Mouse (Mus musculus) heart, embryonic 11.5 days (tissue): Measurements from ENCODE around the gene Cachd1. TPM values are rescaled to one million over a fixed set of nuclear protein-coding genes. Genes with fewer than 3 reads are reported as not detected.

ENCODE experiments used
- ATAC-seq: fragments of 200-750 bp; cut with Nextera tagmentation; replicated peaks from 2 replicates; pipeline ENCODE4 v1.8.0; 2017; ENCODE audit warnings: moderate library complexity; ENCODE audit not compliant: insufficient number of reproducible peaks, low FRiP score, low TSS enrichment
- H3K27ac ChIP-seq: fragments of 300-500 bp; sonication (generic); 2 replicates; pipeline ENCODE4 v1.5.1; 2014; ENCODE audit warnings: mild to moderate bottlenecking, low read depth, low read length
- H3K27me3 ChIP-seq: fragments of 300-500 bp; sonication (generic); 2 replicates; pipeline ENCODE4 v1.6.1; 2014; ENCODE audit warnings: mild to moderate bottlenecking, low read length, mixed read lengths; ENCODE audit not compliant: control insufficient read depth, insufficient read depth
- H3K36me3 ChIP-seq: fragments of 300-500 bp; sonication (generic); 2 replicates; pipeline ENCODE4 v1.6.1; 2014; ENCODE audit warnings: mild to moderate bottlenecking, low read length, moderate library complexity, mixed read lengths; ENCODE audit not compliant: control insufficient read depth, insufficient read depth
- H3K4me1 ChIP-seq: fragments of 300-500 bp; sonication (generic); 2 replicates; pipeline ENCODE4 v1.6.1; 2014; ENCODE audit warnings: low read length; ENCODE audit not compliant: control insufficient read depth, insufficient read depth
- H3K4me2 ChIP-seq: fragments of 300-500 bp; sonication (generic); 2 replicates; pipeline ENCODE4 v1.6.1; 2014; ENCODE audit warnings: mild to moderate bottlenecking, moderate library complexity
- H3K4me3 ChIP-seq: fragments of 300-500 bp; sonication (generic); 2 replicates; pipeline ENCODE4 v1.5.1; 2014; ENCODE audit warnings: low read depth, low read length
- H3K9ac ChIP-seq: fragments of 300-500 bp; sonication (generic); 2 replicates; pipeline ENCODE4 v1.6.1; 2014; ENCODE audit warnings: mild to moderate bottlenecking, low read depth, low read length, moderate library complexity
- H3K9me3 ChIP-seq: fragments of 300-500 bp; sonication (generic); replicated peaks from 2 replicates; pipeline ENCODE4 v1.6.1; 2016; ENCODE audit warnings: low read length; ENCODE audit not compliant: control insufficient read depth
- WGBS: fragments of 180-500 bp; shearing (Covaris S2); extraction: QIAGEN DNeasy Blood & Tissue Kit; methylation state at CpG from one replicate; pipeline ENCODE4 v1.1.7; 2014; ENCODE audit not compliant: insufficient replicate concordance; 5-methylcytosine and 5-hydroxymethylcytosine counted together
- polyA plus RNA-seq: library from polyadenylated mRNA; unstranded; fragments of >200 nt; fragmentation: Nextera tagmentation; extraction: Ambion mirVana; gene quantifications from 2 replicates; pipeline ENCODE4 v1.2.1, GENCODE M21; 2014

Cachd1 gene
- polyA plus RNA-seq, 1 experiment from 2014 or later, result 9.3 TPM

DNA sequence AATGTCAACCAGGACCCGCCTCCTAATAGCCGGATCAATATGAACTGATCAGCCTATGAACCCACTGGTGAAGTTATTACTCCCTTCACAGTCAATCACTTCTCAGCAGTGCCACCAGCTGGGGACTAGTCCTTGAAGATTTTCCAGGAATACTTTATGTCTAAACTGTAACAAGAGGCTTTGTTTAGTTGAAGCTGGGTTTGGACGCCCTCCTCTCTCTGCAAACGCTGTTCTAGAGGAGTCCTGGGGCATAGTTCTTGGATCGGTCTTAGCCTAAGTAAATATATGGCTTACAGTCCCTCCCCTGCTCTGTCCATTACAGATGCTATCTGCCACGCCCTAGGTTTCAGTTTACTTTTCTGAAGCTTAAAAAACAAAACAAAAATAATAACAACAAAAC is 60.7 kb downstream of the Cachd1 start:
- Histone ChIP-seq H3K9me3 (no peaks in the 10 kb centered on the region), H3K27me3 (no peaks in the 10 kb centered on the region), H3K4me2 (no peak overlapping the region), H3K4me1 (no peaks in the 10 kb centered on the region), H3K27ac (no peak overlapping the region), H3K4me3 (no peak overlapping the region), H3K36me3 (no peaks in the 10 kb centered on the region), H3K9ac (no peak overlapping the region)
- WGBS, result 80% methylated on average over 6 of the region's 6 CpGs
- no peak for ATAC-seq

DNA sequence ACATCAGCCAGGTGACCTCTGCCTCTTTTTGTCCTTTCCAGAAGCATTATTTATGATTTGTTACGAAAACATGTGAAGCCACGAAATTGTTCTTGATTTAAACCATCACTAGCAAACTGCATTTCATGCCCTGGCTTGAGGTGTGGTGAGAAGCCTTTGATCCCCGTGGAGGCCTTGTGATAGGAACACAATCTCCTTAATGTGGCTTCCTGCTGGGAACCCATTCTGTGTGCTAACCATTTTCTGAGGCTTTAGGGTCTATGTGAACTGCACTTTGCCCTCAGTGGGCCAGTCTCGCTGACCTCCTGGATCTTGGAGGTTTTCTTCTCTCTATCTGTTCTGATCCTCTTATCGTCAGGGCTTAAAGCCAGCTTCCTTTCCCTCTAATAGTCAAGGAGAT is 66.2 kb downstream of the Cachd1 start:
- no peak overlapping the region for H3K4me3 ChIP-seq
- H3K9me3 ChIP-seq, result no peaks in the 10 kb centered on the region
- WGBS, result 43% methylated on average over 5 of the region's 5 CpGs

DNA sequence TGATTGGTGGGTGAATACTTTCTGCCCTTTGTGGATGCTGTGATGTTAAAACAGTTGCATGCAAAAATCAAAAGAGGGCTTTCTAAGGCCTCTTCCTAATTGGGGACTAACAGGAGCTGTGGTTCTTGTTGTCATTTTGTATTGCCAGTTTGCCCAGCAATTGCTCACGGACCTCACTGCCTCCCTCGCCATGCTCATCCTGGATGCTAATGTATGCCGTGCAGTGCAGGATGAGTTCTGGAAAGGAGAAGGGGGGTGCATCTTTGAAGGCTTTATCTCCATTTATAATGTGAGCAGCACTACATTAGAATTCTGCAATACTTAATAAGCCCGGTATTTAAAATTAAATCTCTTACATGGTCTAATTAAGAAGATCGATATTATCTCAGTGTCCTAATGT is 66.6 kb downstream of the Cachd1 start:
- no peaks in the 10 kb centered on the region for H3K36me3 ChIP-seq

More for the DNA sequence above, 66.2 kb downstream of the Cachd1 start:
- no peak overlapping the region for H3K4me2 ChIP-seq
- no peak overlapping the region for H3K9ac ChIP-seq
- no peaks in the 10 kb centered on the region for H3K36me3 ChIP-seq
- H3K27ac ChIP-seq, result no peak overlapping the region
- no peaks in the 10 kb centered on the region for H3K27me3 ChIP-seq
- ATAC-seq, result no peak
- no peaks in the 10 kb centered on the region for H3K4me1 ChIP-seq

DNA sequence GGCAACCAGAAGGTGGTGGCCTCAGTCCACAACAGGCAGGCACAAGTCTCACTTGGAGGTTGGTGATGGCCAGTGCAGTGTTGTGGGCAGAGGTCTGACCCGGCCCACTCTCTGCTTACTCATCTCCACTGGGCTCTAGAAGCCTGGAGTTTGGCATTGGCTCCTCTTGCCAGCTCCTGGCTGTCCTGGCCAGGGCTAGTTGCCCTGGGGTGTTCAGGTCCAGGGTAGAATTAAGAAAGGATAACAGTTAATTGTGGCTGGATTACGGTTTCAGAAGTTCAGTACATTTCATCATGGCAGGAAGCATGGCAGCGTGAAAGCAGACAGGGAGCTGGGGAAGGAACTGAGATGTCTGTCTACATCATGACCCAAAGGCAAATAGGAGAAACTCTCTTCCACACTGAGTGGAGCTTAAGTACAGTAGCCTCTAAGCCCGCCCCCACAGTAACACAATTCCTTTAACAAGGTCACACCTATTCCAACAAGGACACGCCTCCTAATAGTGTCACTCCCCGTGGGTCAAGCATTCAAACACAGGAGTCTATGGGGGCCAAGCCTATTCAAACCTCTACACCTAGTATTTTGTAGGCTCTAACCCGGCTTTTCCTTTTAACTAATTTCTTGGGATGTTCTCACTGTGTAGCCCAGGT is 74.5 kb downstream of the Cachd1 start:
- Histone ChIP-seq H3K27me3 (no peaks in the 10 kb centered on the region), H3K27ac (no peak overlapping the region), H3K4me2 (no peak overlapping the region), H3K4me1 (0 out of 2 replicates have a peak, but pooled peaks cover 4% of the 10 kb centered on the region), H3K36me3 (no peaks in the 10 kb centered on the region), H3K9ac (no peak overlapping the region), H3K4me3 (no peak overlapping the region), H3K9me3 (no peaks in the 10 kb centered on the region)
- ATAC-seq, result no peak
- 72% methylated on average over 7 of the region's 7 CpGs for WGBS

More for the DNA sequence above, 66.6 kb downstream of the Cachd1 start:
- no peak overlapping the region for H3K9ac ChIP-seq
- WGBS, result 84% methylated on average over 5 of the region's 5 CpGs
- H3K27ac ChIP-seq, result no peak overlapping the region
- H3K9me3 ChIP-seq, result no peaks in the 10 kb centered on the region
- H3K4me1 ChIP-seq, result 0 out of 2 replicates have a peak, but pooled peaks cover under 1% of the 10 kb centered on the region
- no peak overlapping the region for H3K4me2 ChIP-seq
- H3K27me3 ChIP-seq, result no peaks in the 10 kb centered on the region
- H3K4me3 ChIP-seq, result no peak overlapping the region
- no peak for ATAC-seq

DNA sequence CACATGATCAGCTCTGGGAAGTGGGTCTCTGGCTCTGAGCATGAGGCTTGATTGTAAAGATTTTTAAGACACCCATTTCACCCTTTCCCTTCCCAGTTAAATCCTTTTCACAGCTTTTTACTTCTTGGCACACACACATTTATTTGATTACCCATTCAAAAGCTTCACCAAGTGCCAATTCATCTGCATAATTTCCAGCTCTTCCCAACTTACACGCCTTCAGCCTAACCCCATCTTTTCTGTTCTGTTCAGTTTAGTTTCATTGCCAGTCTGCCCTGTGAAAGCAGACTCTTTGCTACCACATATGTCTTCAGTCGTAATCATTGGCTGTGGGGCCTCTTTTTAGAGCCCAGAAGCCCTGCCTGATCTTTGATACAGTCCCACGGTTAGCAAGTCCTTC is 76.0 kb downstream of the Cachd1 start:
- H3K9ac ChIP-seq, result no peak overlapping the region
- no peak for ATAC-seq
- no peak overlapping the region for H3K4me2 ChIP-seq
- no peaks in the 10 kb centered on the region for H3K9me3 ChIP-seq
- H3K27me3 ChIP-seq, result no peaks in the 10 kb centered on the region
- peaks cover 9% of the 10 kb centered on the region; the same call in 1 of the 2 replicates for H3K4me1 ChIP-seq
- no peaks in the 10 kb centered on the region for H3K36me3 ChIP-seq
- H3K27ac ChIP-seq, result no peak overlapping the region
- no peak overlapping the region for H3K4me3 ChIP-seq
- 58% methylated on average over 3 of the region's 3 CpGs for WGBS

DNA sequence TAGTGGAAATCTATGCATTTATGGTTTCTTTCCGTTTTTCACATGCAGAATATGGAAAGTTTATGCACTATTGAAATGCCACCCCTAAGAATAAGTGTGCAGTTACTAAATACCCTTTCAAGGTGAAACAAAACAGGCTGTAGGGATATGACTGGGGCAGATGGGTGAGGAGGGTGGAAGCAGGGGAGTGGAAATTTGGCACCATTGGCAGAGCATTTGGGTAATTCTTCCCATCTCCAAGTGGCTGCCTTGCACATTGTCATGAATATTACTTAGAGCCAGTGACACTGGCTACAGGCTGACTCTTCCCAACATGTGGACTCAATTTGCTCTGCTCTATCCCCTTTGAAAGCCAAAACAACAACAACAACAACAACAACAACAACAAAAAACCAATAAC is 77.0 kb downstream of the Cachd1 start:
- no peaks in the 10 kb centered on the region for H3K9me3 ChIP-seq
- peaks cover 6% of the 10 kb centered on the region; the same call in 1 of the 2 replicates for H3K4me1 ChIP-seq
- no peak overlapping the region for H3K4me2 ChIP-seq
- 0 out of 2 replicates have a peak, but pooled peaks cover under 1% of the 10 kb centered on the region for H3K27me3 ChIP-seq
- H3K4me3 ChIP-seq, result no peak overlapping the region
- ATAC-seq, result no peak
- 73% methylated on average over 1 of the region's 1 CpGs for WGBS
- no peak overlapping the region for H3K27ac ChIP-seq
- H3K36me3 ChIP-seq, result no peaks in the 10 kb centered on the region
- no peak overlapping the region for H3K9ac ChIP-seq

DNA sequence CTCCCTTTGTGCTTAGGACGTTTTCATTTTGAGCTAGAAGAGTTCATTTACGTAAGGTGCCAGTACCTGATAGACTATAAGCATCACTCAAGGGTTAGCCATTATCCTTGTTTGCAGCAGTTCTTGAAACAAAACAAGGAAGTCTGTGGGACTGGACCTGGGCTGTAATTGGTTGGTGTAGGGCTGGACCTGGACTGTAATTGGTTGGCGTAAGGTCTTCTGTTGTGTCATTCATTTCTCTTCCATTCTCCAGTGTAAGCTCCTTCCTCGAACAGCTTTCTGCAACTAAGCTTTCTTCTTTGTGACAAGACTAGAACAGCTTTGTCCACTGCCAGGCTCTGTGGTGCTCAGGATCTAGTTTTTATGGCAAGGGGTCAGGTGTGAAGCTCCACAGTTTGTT is 78.9 kb downstream of the Cachd1 start:
- 78% methylated on average over 4 of the region's 4 CpGs for WGBS
- Histone ChIP-seq H3K9ac (no peak overlapping the region), H3K4me1 (peaks cover 6% of the 10 kb centered on the region), H3K36me3 (no peaks in the 10 kb centered on the region), H3K27ac (no peak overlapping the region), H3K27me3 (0 out of 2 replicates have a peak, but pooled peaks cover 2% of the 10 kb centered on the region), H3K4me2 (no peak overlapping the region), H3K9me3 (no peaks in the 10 kb centered on the region), H3K4me3 (no peak overlapping the region)
- no peak for ATAC-seq

DNA sequence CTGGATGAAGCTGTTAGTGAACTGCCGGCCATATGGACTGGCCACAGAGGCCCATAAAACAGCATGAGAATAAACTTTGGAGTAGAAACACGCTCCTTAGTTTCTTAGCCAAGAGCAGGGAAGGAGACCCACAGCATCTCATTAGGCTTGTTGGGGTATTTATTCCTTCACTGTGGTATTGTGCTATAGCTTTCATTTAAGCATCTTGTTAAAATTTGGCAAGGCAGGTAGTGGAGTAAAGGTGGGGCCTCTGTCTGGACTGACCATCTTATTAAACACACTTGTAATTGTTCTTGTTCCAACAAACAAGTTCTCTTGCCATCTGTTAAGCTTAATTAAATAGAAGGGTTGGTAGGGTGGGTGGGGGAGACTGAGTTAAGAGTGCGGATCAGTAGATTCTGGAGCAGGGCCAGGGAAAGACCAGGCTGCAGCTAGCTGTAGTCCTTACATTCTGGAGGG is 81.0 kb downstream of the Cachd1 start:
- no peak for ATAC-seq
- no peak overlapping the region for H3K9ac ChIP-seq
- 73% methylated on average over 3 of the region's 3 CpGs for WGBS
- peaks cover 6% of the 10 kb centered on the region for H3K4me1 ChIP-seq
- H3K4me2 ChIP-seq, result no peak overlapping the region
- H3K27me3 ChIP-seq, result 0 out of 2 replicates have a peak, but pooled peaks cover 2% of the 10 kb centered on the region
- no peaks in the 10 kb centered on the region for H3K9me3 ChIP-seq
- no peak overlapping the region for H3K27ac ChIP-seq
- no peaks in the 10 kb centered on the region for H3K36me3 ChIP-seq
- H3K4me3 ChIP-seq, result no peak overlapping the region

DNA sequence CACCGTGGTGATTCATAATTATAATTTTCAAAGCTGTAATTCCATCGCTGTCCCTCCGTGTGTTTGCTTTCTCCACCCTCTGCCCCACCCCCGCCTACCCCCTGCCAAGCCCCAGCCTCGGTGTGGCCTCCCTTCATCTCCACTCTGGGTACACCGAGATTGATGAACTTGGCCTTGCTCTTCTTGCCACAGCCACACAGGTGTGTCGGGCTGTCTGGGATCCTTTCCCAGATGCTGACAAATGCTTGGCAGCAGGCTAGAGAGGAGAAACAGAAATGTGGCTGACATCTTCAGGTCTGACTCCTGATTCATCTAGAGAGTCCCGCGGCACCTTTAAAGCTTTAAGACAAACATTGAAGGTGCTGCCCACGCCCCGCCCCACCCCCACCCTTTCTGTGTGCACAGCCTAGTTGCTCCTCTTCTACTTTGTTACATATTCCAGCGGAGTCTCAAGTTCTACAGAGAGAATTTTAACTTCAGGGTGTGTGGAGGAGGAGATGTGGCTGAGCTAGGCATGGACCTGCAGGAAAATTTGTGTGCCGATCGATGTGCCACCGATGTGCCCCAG is 87.5 kb downstream of the Cachd1 start:
- H3K36me3 ChIP-seq, result no peaks in the 10 kb centered on the region
- WGBS, result 58% methylated on average over 15 of the region's 15 CpGs
- H3K4me2 ChIP-seq, result no peak overlapping the region
- no peaks in the 10 kb centered on the region for H3K27me3 ChIP-seq
- ATAC-seq, result no peak
- H3K9ac ChIP-seq, result no peak overlapping the region
- no peak overlapping the region for H3K4me3 ChIP-seq
- H3K27ac ChIP-seq, result no peak overlapping the region
- H3K9me3 ChIP-seq, result no peaks in the 10 kb centered on the region
- peaks cover 14% of the 10 kb centered on the region for H3K4me1 ChIP-seq
